Mouse (Mus musculus) embryonic facial prominence, embryonic 14.5 days (tissue): ENCODE data around the gene Hist1h2ad. TPM values are rescaled to one million over a fixed set of nuclear protein-coding genes. Genes with fewer than 3 reads are reported as not detected.
"Not testable (repeated sequence)": the region's sequence is repeated elsewhere in the genome, so short reads cannot be mapped to it uniquely, and the experiment has no call there.

Experiments used
- ATAC-seq: fragments of 200-750 bp; cut with Nextera tagmentation; 2 replicates; pipeline ENCODE4 v1.8.0; 2017; ENCODE audit warnings: low read depth, moderate number of reproducible peaks, moderate TSS enrichment
- DNase-seq: peaks from one replicate; pipeline ENCODE4 v3.0.0-alpha.2; 2015; ENCODE audit warnings: low spot score
- H3K27ac ChIP-seq: fragments of 300-500 bp; sonication (generic); replicated peaks from 2 replicates; pipeline ENCODE4 v1.5.1; 2014; ENCODE audit warnings: low read depth, mild to moderate bottlenecking, low read length, moderate library complexity
- H3K27me3 ChIP-seq: fragments of 300-500 bp; sonication (generic); replicated peaks from 2 replicates; pipeline ENCODE4 v1.6.1; 2014; ENCODE audit warnings: low read length; ENCODE audit not compliant: control insufficient read depth, insufficient read depth
- H3K36me3 ChIP-seq: fragments of 300-500 bp; sonication (generic); 2 replicates; pipeline ENCODE4 v1.6.1; 2014; ENCODE audit warnings: low read length, mixed read lengths; ENCODE audit not compliant: control insufficient read depth, insufficient read depth
- H3K4me1 ChIP-seq: fragments of 300-500 bp; sonication (generic); 2 replicates; pipeline ENCODE4 v1.6.1; 2014; ENCODE audit warnings: antibody characterized with exemption, low read length; ENCODE audit not compliant: control insufficient read depth, insufficient read depth
- H3K4me2 ChIP-seq: fragments of 300-500 bp; sonication (generic); 2 replicates; pipeline ENCODE4 v1.6.1; 2014; ENCODE audit warnings: low read depth, mild to moderate bottlenecking, low read length, moderate library complexity, mixed read lengths
- H3K4me3 ChIP-seq: fragments of 300-500 bp; sonication (generic); 2 replicates; pipeline ENCODE4 v1.5.1; 2014; ENCODE audit warnings: low read depth, mild to moderate bottlenecking, low read length
- H3K9ac ChIP-seq: fragments of 300-500 bp; sonication (generic); 2 replicates; pipeline ENCODE4 v1.6.1; 2014; ENCODE audit warnings: low read depth, mild to moderate bottlenecking, low read length, moderate library complexity, mixed read lengths
- H3K9me3 ChIP-seq: fragments of 300-500 bp; sonication (generic); 2 replicates; pipeline ENCODE4 v1.6.1; 2016; ENCODE audit warnings: low read length; ENCODE audit not compliant: control insufficient read depth
- WGBS: fragments of 180-500 bp; shearing (Covaris S2); extraction: QIAGEN DNeasy Blood & Tissue Kit; methylation state at CpG from one replicate; pipeline ENCODE4 v1.1.7; 2014; 5-methylcytosine and 5-hydroxymethylcytosine counted together
- polyA plus RNA-seq: library from polyadenylated mRNA; unstranded; fragments of >200 nt; fragmentation: Nextera tagmentation; extraction: Ambion mirVana; gene quantifications from 2 replicates; pipeline ENCODE4 v1.2.1, GENCODE M21; 2014

The Hist1h2ad gene
- polyA plus RNA-seq, 1 experiment from 2014 or later = 1.6 TPM

DNA sequence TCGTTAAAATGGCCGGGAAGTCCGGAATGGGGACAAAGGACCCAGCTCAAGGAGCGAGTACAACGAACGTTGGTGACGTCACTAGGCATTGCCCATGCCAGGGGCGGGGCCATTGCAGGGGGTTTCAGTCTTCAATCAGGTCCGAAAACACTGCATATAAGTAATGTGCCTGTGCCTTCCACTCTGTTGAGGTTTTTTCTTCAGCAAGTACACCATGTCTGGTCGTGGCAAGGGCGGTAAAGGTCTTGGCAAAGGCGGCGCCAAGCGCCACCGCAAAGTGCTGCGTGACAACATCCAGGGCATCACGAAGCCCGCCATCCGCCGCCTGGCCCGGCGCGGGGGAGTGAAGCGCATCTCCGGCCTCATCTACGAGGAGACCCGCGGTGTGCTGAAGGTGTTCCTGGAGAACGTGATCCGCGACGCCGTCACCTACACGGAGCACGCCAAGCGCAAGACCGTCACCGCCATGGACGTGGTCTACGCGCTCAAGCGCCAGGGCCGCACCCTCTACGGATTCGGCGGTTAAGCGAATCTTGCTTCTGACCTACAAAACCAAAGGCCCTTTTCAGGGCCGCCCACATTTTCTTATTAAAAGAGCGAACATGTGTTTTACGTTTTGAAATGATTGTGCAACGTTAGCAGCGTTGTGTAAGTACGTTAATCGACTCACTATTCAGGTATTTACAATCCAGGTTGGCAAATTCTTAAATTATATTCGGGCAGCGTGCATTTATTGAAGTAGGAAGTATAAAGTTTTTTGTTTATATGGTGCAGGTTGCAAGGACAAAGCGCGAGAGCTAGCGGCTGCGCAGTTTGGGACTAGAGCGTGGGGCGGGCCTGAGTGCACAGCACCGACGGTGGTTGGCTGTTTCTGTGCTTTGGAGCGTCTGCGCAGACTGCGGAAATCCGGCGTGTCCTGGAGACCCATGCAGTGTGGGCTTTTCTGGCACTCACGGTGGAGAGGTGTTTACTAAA, 43.0 kb upstream of the Hist1h2ad start, which contains the start of gene Hist1h4h:
TSS of gene Hist1h4h (plus strand) at position 150 of the 975 bp plus-strand sequence.
- Histone ChIP-seq H3K4me3 (peak within 1 kb of the TSS; percentile 56), H3K9me3 (no peaks in the 10 kb centered on the region), H3K27me3 (no peaks in the 10 kb centered on the region), H3K4me2 (peak within 1 kb of the TSS; percentile 78), H3K27ac (peak within 1 kb of the TSS; percentile 99), H3K4me1 (peaks cover 23% of the 10 kb centered on the region), H3K9ac (peak within 1 kb of the TSS; percentile 79), H3K36me3 (no peaks in the 10 kb centered on the region)
- under 1% methylated on average over 43 of the region's 70 CpGs for WGBS
- peak; percentile 84 for ATAC-seq
- peak; percentile 98 for DNase-seq

GRCm38 (mm10) chr13:23532262-23533075, 41.7 kb upstream of the Hist1h2ad start:
- Histone ChIP-seq H3K4me1 (peaks cover 34% of the 10 kb centered on the region), H3K9ac (peak overlapping the region; percentile 79), H3K27ac (peak overlapping the region; percentile 99), H3K36me3 (no peaks in the 10 kb centered on the region), H3K4me2 (peak overlapping the region; percentile 78), H3K27me3 (no peaks in the 10 kb centered on the region), H3K9me3 (no peaks in the 10 kb centered on the region), H3K4me3 (peak overlapping the region; percentile 56)
- 18% methylated on average over 9 of the region's 9 CpGs for WGBS
- no peak for DNase-seq
- ATAC-seq = no peak

- peak within 1 kb of the TSS; percentile 79 for H3K9ac ChIP-seq
- not testable (repeated sequence) for H3K9me3 ChIP-seq, H3K36me3 ChIP-seq, H3K27me3 ChIP-seq
- peak within 1 kb of the TSS; percentile 99 for H3K27ac ChIP-seq
- peak within 1 kb of the TSS; percentile 56 for H3K4me3 ChIP-seq
- peak within 1 kb of the TSS; percentile 78 for H3K4me2 ChIP-seq
- peak; percentile 97 for DNase-seq
- peak; percentile 45 for ATAC-seq
- WGBS = 0% methylated on average over 22 of the region's 53 CpGs
- peaks cover 34% of the 10 kb centered on the region for H3K4me1 ChIP-seq
These were observed 40.4 kb upstream of the Hist1h2ad start, which contains the start of gene Hist1h2af for GRCm38 (mm10) chr13:23533560-23534367. TSS of gene Hist1h2af (plus strand) at chr13:23533906.

GRCm38 (mm10) chr13:23534368-23535131, 39.6 kb upstream of the Hist1h2ad start:
- H3K36me3 ChIP-seq = no peaks in the 10 kb centered on the region
- WGBS = 2% methylated on average over 15 of the region's 15 CpGs
- no peaks in the 10 kb centered on the region for H3K27me3 ChIP-seq
- peaks cover 29% of the 10 kb centered on the region for H3K4me1 ChIP-seq
- no peaks in the 10 kb centered on the region for H3K9me3 ChIP-seq
- peak overlapping the region; percentile 78 for H3K4me2 ChIP-seq
- H3K9ac ChIP-seq = peak overlapping the region; percentile 79
- ATAC-seq (no peak), DNase-seq (no peak)
- H3K27ac ChIP-seq = peak overlapping the region; percentile 90
- H3K4me3 ChIP-seq = peak overlapping the region; percentile 56

GRCm38 (mm10) chr13:23535137-23536075, 38.8 kb upstream of the Hist1h2ad start, which contains the start of gene Hist1h3g:
TSS of gene Hist1h3g (plus strand) at chr13:23535422.
- ATAC-seq (peak; percentile 91), DNase-seq (peak; percentile 99)
- WGBS = 1% methylated on average over 31 of the region's 62 CpGs
- not testable (repeated sequence) for H3K9me3 ChIP-seq, H3K27me3 ChIP-seq, H3K36me3 ChIP-seq
- H3K4me1 ChIP-seq = peaks cover 29% of the 10 kb centered on the region
- H3K4me2 ChIP-seq = peak within 1 kb of the TSS; percentile 78
- H3K9ac ChIP-seq = peak within 1 kb of the TSS; percentile 79
- H3K4me3 ChIP-seq = peak within 1 kb of the TSS; percentile 56
- peak within 1 kb of the TSS; percentile 90 for H3K27ac ChIP-seq

DNA sequence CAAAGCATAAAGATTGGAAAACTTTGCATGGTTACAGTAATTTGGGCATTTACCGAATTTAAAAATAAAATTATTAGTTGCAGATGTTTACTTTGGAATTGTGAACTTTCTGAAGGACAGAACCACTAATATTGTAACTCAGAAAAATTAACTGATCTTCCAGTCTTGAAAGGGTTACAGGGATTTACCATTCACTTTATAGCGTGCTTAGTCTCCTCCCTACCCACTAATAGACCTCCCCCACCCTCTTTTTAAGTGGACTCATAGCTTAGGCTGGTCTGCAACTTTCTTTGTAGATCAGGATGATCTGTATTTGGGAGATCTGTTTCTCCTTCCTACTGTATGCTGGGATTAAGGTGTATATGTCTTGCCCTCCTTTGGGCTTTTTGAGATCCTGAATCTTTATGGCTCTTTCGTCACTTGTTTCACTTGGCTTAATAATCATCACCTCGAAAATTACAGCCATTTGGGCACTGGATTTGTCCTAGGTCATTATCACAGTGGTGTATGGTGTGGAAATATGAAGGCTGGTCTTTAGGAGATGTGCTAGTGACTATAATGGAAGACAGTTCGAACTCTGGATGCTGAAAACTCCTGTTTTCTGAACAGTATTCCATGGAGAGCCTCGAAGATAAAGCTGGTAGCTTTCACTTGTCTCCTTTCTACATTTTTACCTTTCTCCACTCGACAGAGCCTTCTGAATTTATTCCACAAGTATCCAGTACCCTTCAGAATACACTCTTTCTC, 37.9 kb upstream of the Hist1h2ad start:
- ATAC-seq = no peak
- Histone ChIP-seq H3K4me3 (peak overlapping the region; percentile 56), H3K36me3 (no peaks in the 10 kb centered on the region), H3K27me3 (no peaks in the 10 kb centered on the region), H3K9ac (peak overlapping the region; percentile 70), H3K4me2 (peak overlapping the region; percentile 78), H3K27ac (peak overlapping the region; percentile 90), H3K4me1 (peaks cover 29% of the 10 kb centered on the region), H3K9me3 (no peaks in the 10 kb centered on the region)
- peak; percentile 33 for DNase-seq
- 18% methylated on average over 7 of the region's 7 CpGs for WGBS
